8 mouse cellular contexts compared by ENCODE assay signal in genomic region chrX:170020690-170021050, GRCm38 (mm10). TPM values are rescaled to one million over a fixed set of nuclear protein-coding genes. Genes with fewer than 3 reads are reported as not detected.
A peak's percentile ranks its signal among the peaks of the same experiment; 100 is the strongest.
DNase-seq lines count a peak whose midpoint lies in the region; ATAC-seq and TF ChIP-seq lines count a peak whose summit lies in the region.
"Not testable (repeated sequence)": the region's sequence is repeated elsewhere in the genome, so short reads cannot be mapped to it uniquely, and the experiment has no call there.

No protein-coding gene starts in this region.

- intact Hi-C loops in heart, adult 2 months (cut with DNase I), result not testable (repeated sequence)

- not testable (repeated sequence) for H3K9ac ChIP-seq in ES-Bruce4 (ENCODE audit: low read depth, poor library complexity, severe bottlenecking); heart, adult 2 months (ENCODE audit: low read depth, low read length)

- WGBS in heart, adult 2 months, result 50% methylated on average over 9 of the region's 9 CpGs

- not testable (repeated sequence) for H3K27me3 ChIP-seq in ES-Bruce4 (ENCODE audit: control insufficient read depth, insufficient read depth, low read length, poor library complexity, severe bottlenecking); heart, adult 2 months (ENCODE audit: control insufficient read depth, insufficient read depth, low read length)

- H3K36me3 ChIP-seq in ES-Bruce4 (ENCODE audit: control insufficient read depth, insufficient read depth, low read length, poor library complexity, severe bottlenecking), result peaks cover 54% of the 10 kb centered on the region
- H3K36me3 ChIP-seq in heart, adult 2 months (ENCODE audit: control insufficient read depth, insufficient read depth, low read length), result not testable (repeated sequence)

- peak; percentile 29; the same call in 1 of the 2 replicates for ATAC-seq in erythroblast, adult 5-6 weeks (replicated peaks; ENCODE audit: low FRiP score, poor library complexity, severe bottlenecking)

- TF ChIP-seq POLR2A in ES-Bruce4 (IDR thresholded peaks at IDR 0.05; ENCODE audit: insufficient read depth, low read length); heart, adult 2 months (IDR thresholded peaks at IDR 0.05; ENCODE audit: insufficient read depth, low read depth, low read length): not testable (repeated sequence)

- TF ChIP-seq CTCF in ES-Bruce4 (IDR thresholded peaks at IDR 0.05; ENCODE audit: low read depth, low read length), result not testable (repeated sequence)
- peak; percentile 82 for TF ChIP-seq CTCF in heart, adult 2 months (IDR thresholded peaks at IDR 0.05)

- peaks cover 53% of the 10 kb centered on the region for H3K9me3 ChIP-seq in ES-Bruce4 (replicated peaks; ENCODE audit: control insufficient read depth, insufficient read depth, low read length, poor library complexity, severe bottlenecking)

- H3K79me2 ChIP-seq in heart, adult 2 months (replicated peaks; ENCODE audit: control insufficient read depth, insufficient read depth, low read length), result not testable (repeated sequence)

- TF ChIP-seq EP300 in ES-Bruce4 (IDR thresholded peaks at IDR 0.05; ENCODE audit: insufficient read depth, low read depth, low read length); heart, adult 2 months (IDR thresholded peaks at IDR 0.05; ENCODE audit: insufficient read depth, low read depth, low read length): not testable (repeated sequence)

- H3K4me3 ChIP-seq in ES-Bruce4 (ENCODE audit: low read depth, low read length); heart, adult 2 months: not testable (repeated sequence)

- peak overlapping the region; percentile 75 for H3K27ac ChIP-seq in ES-Bruce4 (ENCODE audit: insufficient read depth, low read length)
- H3K27ac ChIP-seq in heart, adult 2 months, result not testable (repeated sequence)

- DNase-seq in brain, embryonic 18.5 days (ENCODE audit: low read depth, low spot score), result peak; percentile 70
- peak; percentile 66 to 67 for DNase-seq in heart, adult 2 months
- peak; percentile 89 for DNase-seq in kidney, postnatal 14 days
- peak; percentile 78 for DNase-seq in lung, postnatal 10 days
- DNase-seq in ovary, postnatal 14 days (ENCODE audit: low spot score), result peak; percentile 72
- DNase-seq in thymus, postnatal 10 days (ENCODE audit: low spot score in 2 of 2), result peak; percentile 28 to 88

- H3K4me1 ChIP-seq in ES-Bruce4 (ENCODE audit: control insufficient read depth, insufficient read depth, low read length); heart, adult 2 months (ENCODE audit: control insufficient read depth, insufficient read depth, low read length): not testable (repeated sequence)

RNA-seq across cellular contexts. Expression of gene Gm21887, which starts 11.2 kb away (rescaled TPM):
- 1,061 and 1,174 TPM in 2 replicates for polyA plus RNA-seq in ES-Bruce4 (2011; ENCODE audit: insufficient read depth, insufficient read length, low read depth, missing spikeins)
- 4.0 and 24.0 TPM in 2 replicates for total RNA-seq in erythroblast, adult 5-6 weeks (2015; ENCODE audit: low replicate concordance)
- total RNA-seq in erythroblast, adult 5-6 weeks (2017; ENCODE audit: low replicate concordance), result 59.6 and 87.8 TPM in 2 replicates
- 10 to 100 TPM; 22.9 to 27.8 TPM for total RNA-seq in heart, adult 2 months (2021)
- 27.5 and 60.9 TPM in 2 replicates for polyA plus RNA-seq in heart, adult 2 months (2012; rRNA removed)
